Mouse (Mus musculus): ENCODE results near the gene Tex261.

DNA sequence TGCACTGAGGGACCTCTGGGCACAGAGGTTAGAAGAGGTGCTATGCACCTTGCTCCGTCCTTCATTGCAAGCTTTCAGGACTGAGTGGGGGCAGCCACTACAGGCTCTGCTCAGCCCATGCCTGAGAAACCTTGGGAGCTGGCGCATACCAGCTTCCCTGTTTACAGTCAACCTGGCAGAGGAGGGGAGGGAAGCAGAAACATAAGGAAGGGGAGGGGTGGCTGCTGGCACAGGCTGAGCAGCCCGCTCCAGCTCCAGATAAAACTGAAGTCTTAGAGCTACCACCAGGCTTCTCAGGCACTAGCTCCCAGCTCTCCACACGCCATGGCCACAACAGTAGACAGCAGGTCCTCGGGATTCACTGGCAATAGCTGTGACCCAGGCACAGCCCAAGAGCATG is 32.9 kb downstream of the Tex261 start, which contains the start of gene Atp6v1b1:
- TF ChIP-seq CTCF (IDR thresholded peaks at IDR 0.05; ENCODE audit: low read depth), result no peak
- no peak for TF ChIP-seq EP300 (IDR thresholded peaks at IDR 0.05; ENCODE audit: low read depth)

Measured in heart, postnatal 0 days (tissue).